Mouse (Mus musculus) left cerebral cortex, adult 9 months (tissue): ENCODE results near the gene Ocm.

Source experiments
- DNase-seq, 2 experiments: peaks; one replicate each; pipeline ENCODE4 v3.0.0; 2022; ENCODE audit warnings: low spot score in 2 of 2

Gene Ocm

GRCm38 (mm10) chr5:144002461-144003192 is 23.8 kb downstream of the Ocm start:
- no peak for DNase-seq

GRCm38 (mm10) chr5:143999409-143999808 is 27.1 kb downstream of the Ocm start:
- no peak for DNase-seq

- peak in 1 of 2 experiments; percentile 25 for DNase-seq
These were observed 31.7 kb downstream of the Ocm start for GRCm38 (mm10) chr5:143994632-143995365.

- DNase-seq, result no peak
These were observed 32.6 kb downstream of the Ocm start for GRCm38 (mm10) chr5:143993849-143994248.

GRCm38 (mm10) chr5:143993260-143993659 is 33.2 kb downstream of the Ocm start:
- DNase-seq, result no peak

- no peak for DNase-seq
These were observed 33.8 kb downstream of the Ocm start for GRCm38 (mm10) chr5:143992661-143993060.

GRCm38 (mm10) chr5:143990086-143990485 is 36.4 kb downstream of the Ocm start:
- DNase-seq, result no peak

GRCm38 (mm10) chr5:143989046-143989445 is 37.4 kb downstream of the Ocm start:
- no peak for DNase-seq

GRCm38 (mm10) chr5:143987596-143987995 is 38.9 kb downstream of the Ocm start:
- DNase-seq, result no peak

- no peak for DNase-seq
These were observed 41.1 kb downstream of the Ocm start for GRCm38 (mm10) chr5:143985381-143985780.

GRCm38 (mm10) chr5:143982361-143982760 is 44.1 kb downstream of the Ocm start:
- no peak for DNase-seq

GRCm38 (mm10) chr5:143980858-143981257 is 45.6 kb downstream of the Ocm start:
- DNase-seq, result no peak

GRCm38 (mm10) chr5:143976726-143977431 is 49.6 kb downstream of the Ocm start:
- no peak for DNase-seq

GRCm38 (mm10) chr5:143976232-143976631 is 50.2 kb downstream of the Ocm start:
- DNase-seq, result no peak

- no peak for DNase-seq
These were observed 50.9 kb downstream of the Ocm start for GRCm38 (mm10) chr5:143975631-143975933.

GRCm38 (mm10) chr5:143974931-143975630 is 51.4 kb downstream of the Ocm start:
- peak in 1 of 2 experiments; percentile 60 for DNase-seq

GRCm38 (mm10) chr5:143972628-143973027 is 53.8 kb downstream of the Ocm start:
- no peak for DNase-seq
